Mouse (Mus musculus): ENCODE results near the gene Tmprss11b. TPM values are rescaled to one million over a fixed set of nuclear protein-coding genes. Genes with fewer than 3 reads are reported as not detected.
A peak's percentile ranks its signal among the peaks of the same experiment; 100 is the strongest.
"Not testable (repeated sequence)": the region's sequence is repeated elsewhere in the genome, so short reads cannot be mapped to it uniquely, and the experiment has no call there.

Gene Tmprss11b
- not detected in 2 replicates for polyA plus RNA-seq (2015; fragmentation: Nextera tagmentation; extraction: Ambion mirVana)

- ATAC-seq (replicated peaks; ENCODE audit: low FRiP score, low read depth) = no peak
- H3K4me1 ChIP-seq (replicated peaks; ENCODE audit: insufficient read depth, low read length) = no peaks in the 10 kb centered on the region
- H3K36me3 ChIP-seq (ENCODE audit: insufficient read depth, low read length) = no peaks in the 10 kb centered on the region
- H3K4me2 ChIP-seq (ENCODE audit: low read length) = no peak within 1 kb of the TSS
- 69% methylated on average over 5 of the region's 5 CpGs for WGBS
- no peaks in the 10 kb centered on the region for H3K9me3 ChIP-seq (replicated peaks; ENCODE audit: low read length)
- H3K27me3 ChIP-seq (ENCODE audit: insufficient read depth, low read length) = no peaks in the 10 kb centered on the region
- no peak within 1 kb of the TSS for H3K27ac ChIP-seq
- no peak within 1 kb of the TSS for H3K4me3 ChIP-seq (replicated peaks; ENCODE audit: low read depth, low read length)
- TF ChIP-seq CTCF (IDR thresholded peaks at IDR 0.05; ENCODE audit: low read depth) = no peak
- DNase-seq (ENCODE audit: low spot score) = no peak
- no peak within 1 kb of the TSS for H3K9ac ChIP-seq (ENCODE audit: low read depth, low read length)
Measured at GRCm38 (mm10) chr5:86676262-86676661, at the start of gene Tmprss11b. TSS of gene Tmprss11b (minus strand) at chr5:86676362.

- H3K4me2 ChIP-seq (ENCODE audit: low read length) = no peak overlapping the region
- H3K4me3 ChIP-seq (replicated peaks; ENCODE audit: low read depth, low read length) = no peak overlapping the region
- ATAC-seq (replicated peaks; ENCODE audit: low FRiP score, low read depth) (no peak), DNase-seq (ENCODE audit: low spot score) (no peak)
- H3K9me3 ChIP-seq (replicated peaks; ENCODE audit: low read length) = no peaks in the 10 kb centered on the region
- H3K4me1 ChIP-seq (replicated peaks; ENCODE audit: insufficient read depth, low read length) = no peaks in the 10 kb centered on the region
- H3K27ac ChIP-seq = no peak overlapping the region
- H3K36me3 ChIP-seq (ENCODE audit: insufficient read depth, low read length) = no peaks in the 10 kb centered on the region
- TF ChIP-seq CTCF (IDR thresholded peaks at IDR 0.05; ENCODE audit: low read depth) = no peak
- no peaks in the 10 kb centered on the region for H3K27me3 ChIP-seq (ENCODE audit: insufficient read depth, low read length)
- H3K9ac ChIP-seq (ENCODE audit: low read depth, low read length) = no peak overlapping the region
Measured at GRCm38 (mm10) chr5:86725021-86725420, 48.9 kb upstream of the Tmprss11b start.

- TF ChIP-seq CTCF (IDR thresholded peaks at IDR 0.05; ENCODE audit: low read depth) = no peak
- 61% methylated on average over 2 of the region's 2 CpGs for WGBS
- H3K27me3 ChIP-seq (ENCODE audit: insufficient read depth, low read length) = no peaks in the 10 kb centered on the region
- no peaks in the 10 kb centered on the region for H3K4me1 ChIP-seq (replicated peaks; ENCODE audit: insufficient read depth, low read length)
- no peak for DNase-seq (ENCODE audit: low spot score)
- H3K9ac ChIP-seq (ENCODE audit: low read depth, low read length) = no peak overlapping the region
- ATAC-seq (replicated peaks; ENCODE audit: low FRiP score, low read depth) = no peak
- no peaks in the 10 kb centered on the region for H3K36me3 ChIP-seq (ENCODE audit: insufficient read depth, low read length)
- H3K27ac ChIP-seq = no peak overlapping the region
- no peak overlapping the region for H3K4me3 ChIP-seq (replicated peaks; ENCODE audit: low read depth, low read length)
- no peak overlapping the region for H3K4me2 ChIP-seq (ENCODE audit: low read length)
- no peaks in the 10 kb centered on the region for H3K9me3 ChIP-seq (replicated peaks; ENCODE audit: low read length)
Measured at GRCm38 (mm10) chr5:86722820-86723460, 46.8 kb upstream of the Tmprss11b start.

GRCm38 (mm10) chr5:86714967-86715366 is 38.8 kb upstream of the Tmprss11b start:
- H3K36me3 ChIP-seq (ENCODE audit: insufficient read depth, low read length) = no peaks in the 10 kb centered on the region
- no peak for TF ChIP-seq CTCF (IDR thresholded peaks at IDR 0.05; ENCODE audit: low read depth)
- H3K4me1 ChIP-seq (replicated peaks; ENCODE audit: insufficient read depth, low read length) = no peaks in the 10 kb centered on the region
- no peak overlapping the region for H3K4me3 ChIP-seq (replicated peaks; ENCODE audit: low read depth, low read length)
- no peak for ATAC-seq (replicated peaks; ENCODE audit: low FRiP score, low read depth)
- H3K4me2 ChIP-seq (ENCODE audit: low read length) = no peak overlapping the region
- no peak overlapping the region for H3K27ac ChIP-seq
- no peaks in the 10 kb centered on the region for H3K9me3 ChIP-seq (replicated peaks; ENCODE audit: low read length)
- DNase-seq (ENCODE audit: low spot score) = no peak
- WGBS = 82% methylated on average over 2 of the region's 2 CpGs
- no peak overlapping the region for H3K9ac ChIP-seq (ENCODE audit: low read depth, low read length)
- H3K27me3 ChIP-seq (ENCODE audit: insufficient read depth, low read length) = no peaks in the 10 kb centered on the region

GRCm38 (mm10) chr5:86704923-86705322 is 28.8 kb upstream of the Tmprss11b start:
- no peak for ATAC-seq (replicated peaks; ENCODE audit: low FRiP score, low read depth)
- no peaks in the 10 kb centered on the region for H3K36me3 ChIP-seq (ENCODE audit: insufficient read depth, low read length)
- peak; percentile 6 for DNase-seq (ENCODE audit: low spot score)

GRCm38 (mm10) chr5:86684667-86685066 is 8.5 kb upstream of the Tmprss11b start:
- H3K27me3 ChIP-seq (ENCODE audit: insufficient read depth, low read length) = no peaks in the 10 kb centered on the region
- H3K4me1 ChIP-seq (replicated peaks; ENCODE audit: insufficient read depth, low read length) = no peaks in the 10 kb centered on the region
- H3K9ac ChIP-seq (ENCODE audit: low read depth, low read length) = no peak overlapping the region
- no peak overlapping the region for H3K27ac ChIP-seq
- H3K9me3 ChIP-seq (replicated peaks; ENCODE audit: low read length) = no peaks in the 10 kb centered on the region
- TF ChIP-seq CTCF (IDR thresholded peaks at IDR 0.05; ENCODE audit: low read depth) = peak; percentile 74
- H3K4me3 ChIP-seq (replicated peaks; ENCODE audit: low read depth, low read length) = no peak overlapping the region
- DNase-seq (ENCODE audit: low spot score) = peak; percentile 61
- ATAC-seq (replicated peaks; ENCODE audit: low FRiP score, low read depth) = no peak
- H3K36me3 ChIP-seq (ENCODE audit: insufficient read depth, low read length) = no peaks in the 10 kb centered on the region
- 58% methylated on average over 4 of the region's 4 CpGs for WGBS
- H3K4me2 ChIP-seq (ENCODE audit: low read length) = no peak overlapping the region

More at GRCm38 (mm10) chr5:86704923-86705322, 28.8 kb upstream of the Tmprss11b start:
- no peak overlapping the region for H3K9ac ChIP-seq (ENCODE audit: low read depth, low read length)
- no peaks in the 10 kb centered on the region for H3K27me3 ChIP-seq (ENCODE audit: insufficient read depth, low read length)
- WGBS = 74% methylated on average over 3 of the region's 3 CpGs
- no peak overlapping the region for H3K4me2 ChIP-seq (ENCODE audit: low read length)
- H3K4me3 ChIP-seq (replicated peaks; ENCODE audit: low read depth, low read length) = no peak overlapping the region
- no peaks in the 10 kb centered on the region for H3K9me3 ChIP-seq (replicated peaks; ENCODE audit: low read length)
- H3K4me1 ChIP-seq (replicated peaks; ENCODE audit: insufficient read depth, low read length) = no peaks in the 10 kb centered on the region
- no peak overlapping the region for H3K27ac ChIP-seq
- peak; percentile 27; the same call in 1 of the 2 replicates for TF ChIP-seq CTCF (IDR thresholded peaks at IDR 0.05; ENCODE audit: low read depth)

GRCm38 (mm10) chr5:86649185-86649584 is 27.0 kb downstream of the Tmprss11b start:
- ATAC-seq (replicated peaks; ENCODE audit: low FRiP score, low read depth); H3K4me2 ChIP-seq (ENCODE audit: low read length); H3K27ac ChIP-seq; H3K4me1 ChIP-seq (replicated peaks; ENCODE audit: insufficient read depth, low read length); H3K9me3 ChIP-seq (replicated peaks; ENCODE audit: low read length); H3K27me3 ChIP-seq (ENCODE audit: insufficient read depth, low read length); H3K4me3 ChIP-seq (replicated peaks; ENCODE audit: low read depth, low read length); H3K9ac ChIP-seq (ENCODE audit: low read depth, low read length); H3K36me3 ChIP-seq (ENCODE audit: insufficient read depth, low read length): not testable (repeated sequence)
- TF ChIP-seq CTCF (IDR thresholded peaks at IDR 0.05; ENCODE audit: low read depth) = peak; percentile 57
- 33% methylated on average over 4 of the region's 4 CpGs for WGBS
- DNase-seq (ENCODE audit: low spot score) = peak; percentile 57
